Mouse (Mus musculus): Measurements from ENCODE around the gene Ddah1. TPM values are rescaled to one million over a fixed set of nuclear protein-coding genes. Genes with fewer than 3 reads are reported as not detected.

Gene Ddah1
- polyA plus RNA-seq, 1 experiment from 2014 or later: 34.7 TPM

DNA sequence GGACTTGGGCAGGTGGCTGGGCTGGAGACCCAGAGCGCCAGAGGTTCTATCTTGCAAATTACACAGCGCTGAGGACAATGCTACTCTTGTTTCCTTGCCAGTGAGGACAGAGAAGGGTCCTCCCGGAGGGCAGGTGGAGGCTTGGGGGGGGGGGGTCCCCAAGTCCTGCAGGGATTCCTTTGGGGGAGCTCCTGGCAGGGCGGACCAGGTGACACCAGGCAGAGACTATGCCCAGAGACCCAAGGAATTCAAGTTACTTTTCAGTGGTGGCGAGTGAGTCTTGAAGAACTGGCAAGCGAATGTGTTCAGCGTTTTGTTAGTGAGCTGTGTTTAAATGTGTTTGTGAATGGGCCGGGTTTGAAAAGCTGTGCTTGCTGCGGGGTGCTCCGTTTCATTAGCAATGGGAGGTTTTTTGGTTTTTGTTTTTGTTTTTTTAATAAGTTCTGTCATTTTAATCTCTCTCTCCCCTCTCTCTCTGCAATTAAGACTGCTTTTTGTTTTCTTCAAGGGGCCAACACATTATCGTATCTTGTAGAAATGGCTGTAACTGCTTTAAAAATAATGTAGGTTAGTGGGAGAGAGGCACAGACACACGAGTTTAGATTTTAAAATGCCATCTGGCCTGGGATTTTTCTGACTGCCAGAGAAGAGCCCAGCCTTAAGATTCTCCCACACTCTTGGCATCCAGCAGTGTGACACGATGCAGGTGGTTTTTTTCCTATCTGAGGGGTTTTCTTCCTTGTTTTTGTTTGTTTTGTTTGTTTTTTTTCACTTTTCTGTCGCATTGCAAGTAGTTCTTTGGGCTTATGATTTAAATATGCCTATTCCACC is 1.1 kb downstream of the Ddah1 start:
- ATAC-seq (ENCODE audit: low FRiP score) (peak; percentile 64; the same call in 1 of the 2 replicates), DNase-seq (ENCODE audit: low spot score) (no peak)
- H3K9ac ChIP-seq (ENCODE audit: low read depth, low read length): peak overlapping the region; percentile 93
- H3K9me3 ChIP-seq (ENCODE audit: control insufficient read depth, low read length): no peaks in the 10 kb centered on the region
- peak overlapping the region; percentile 70 for H3K4me3 ChIP-seq (ENCODE audit: low read depth, low read length)
- H3K4me2 ChIP-seq (replicated peaks; ENCODE audit: low read depth, low read length): peak overlapping the region; percentile 99
- H3K4me1 ChIP-seq (replicated peaks; ENCODE audit: control insufficient read depth, insufficient read depth, low read length): no peaks in the 10 kb centered on the region; the same call in 1 of the 2 replicates
- 18% methylated on average over 14 of the region's 14 CpGs for WGBS
- no peak overlapping the region; the same call in 1 of the 2 replicates for H3K27ac ChIP-seq (ENCODE audit: low read depth, low read length)
- no peaks in the 10 kb centered on the region for H3K36me3 ChIP-seq (ENCODE audit: control insufficient read depth, insufficient read depth, low read length)
- peaks cover 7% of the 10 kb centered on the region; the same call in 1 of the 2 replicates for H3K27me3 ChIP-seq (ENCODE audit: control insufficient read depth, insufficient read depth, low read length)

DNA sequence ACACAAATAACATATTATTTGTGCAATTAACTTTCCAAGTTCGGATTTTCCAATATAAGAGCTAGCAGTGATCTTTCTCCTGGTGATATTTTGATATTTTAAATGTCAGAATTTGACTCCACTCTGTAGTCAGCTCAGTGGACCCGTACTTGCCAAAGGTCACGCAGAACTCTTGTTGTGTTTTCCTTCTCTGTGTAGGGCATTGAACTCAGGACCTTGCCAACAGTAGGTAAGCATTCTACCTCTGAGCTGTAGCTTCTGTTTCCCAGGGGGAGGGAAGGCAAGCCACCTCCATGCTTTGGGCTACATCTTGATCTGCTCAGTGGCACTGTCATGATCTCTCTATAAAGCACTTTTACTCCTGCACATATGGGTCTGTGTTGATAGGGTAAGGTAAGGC is 2.1 kb downstream of the Ddah1 start:
- no peak for ATAC-seq (ENCODE audit: low FRiP score)
- Histone ChIP-seq H3K4me1 (replicated peaks; ENCODE audit: control insufficient read depth, insufficient read depth, low read length) (no peaks in the 10 kb centered on the region; the same call in 1 of the 2 replicates), H3K9ac (ENCODE audit: low read depth, low read length) (no peak overlapping the region), H3K9me3 (ENCODE audit: control insufficient read depth, low read length) (no peaks in the 10 kb centered on the region), H3K27ac (ENCODE audit: low read depth, low read length) (no peak overlapping the region), H3K4me2 (replicated peaks; ENCODE audit: low read depth, low read length) (no peak overlapping the region), H3K4me3 (ENCODE audit: low read depth, low read length) (no peak overlapping the region), H3K27me3 (ENCODE audit: control insufficient read depth, insufficient read depth, low read length) (peaks cover 7% of the 10 kb centered on the region; the same call in 1 of the 2 replicates), H3K36me3 (ENCODE audit: control insufficient read depth, insufficient read depth, low read length) (no peaks in the 10 kb centered on the region)
- WGBS: 88% methylated on average over 3 of the region's 3 CpGs
- no peak for DNase-seq (ENCODE audit: low spot score)

DNA sequence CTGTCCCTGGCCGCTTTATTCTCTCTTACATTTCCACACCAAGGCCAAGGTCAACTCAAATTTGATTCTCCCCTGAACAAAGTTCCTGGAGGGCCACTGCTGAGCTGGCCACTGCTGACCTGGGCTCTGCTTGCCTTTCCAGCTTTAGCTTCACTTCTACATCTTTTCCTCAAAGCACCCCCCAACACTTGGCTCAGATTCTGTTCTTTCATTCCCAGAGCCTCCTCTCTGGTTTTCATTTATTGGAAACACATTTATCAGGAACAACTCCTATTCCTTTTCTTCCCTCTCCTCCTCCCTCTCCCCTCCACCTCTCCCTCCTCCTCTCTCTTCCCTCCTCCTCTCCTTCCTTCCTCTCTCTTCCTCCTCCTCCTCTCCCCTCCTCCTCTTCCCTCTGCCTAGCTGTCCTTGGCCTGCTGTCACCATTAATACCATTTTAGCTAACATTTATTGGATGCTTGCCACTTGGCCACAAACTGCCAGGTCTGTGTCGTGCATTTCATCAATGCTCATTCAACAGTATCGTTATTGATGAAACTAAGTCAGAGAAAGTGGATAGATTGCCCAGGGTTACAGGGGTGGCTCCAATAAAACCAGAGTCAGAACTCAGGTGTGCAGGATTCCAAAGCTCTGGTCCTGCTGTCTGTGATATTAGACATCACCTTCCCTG is 3.2 kb downstream of the Ddah1 start:
- Histone ChIP-seq H3K9ac (ENCODE audit: low read depth, low read length) (no peak overlapping the region), H3K27me3 (ENCODE audit: control insufficient read depth, insufficient read depth, low read length) (peaks cover 5% of the 10 kb centered on the region; the same call in 1 of the 2 replicates), H3K9me3 (ENCODE audit: control insufficient read depth, low read length) (no peaks in the 10 kb centered on the region), H3K4me3 (ENCODE audit: low read depth, low read length) (no peak overlapping the region), H3K4me1 (replicated peaks; ENCODE audit: control insufficient read depth, insufficient read depth, low read length) (no peaks in the 10 kb centered on the region; the same call in 1 of the 2 replicates), H3K27ac (ENCODE audit: low read depth, low read length) (no peak overlapping the region), H3K4me2 (replicated peaks; ENCODE audit: low read depth, low read length) (no peak overlapping the region), H3K36me3 (ENCODE audit: control insufficient read depth, insufficient read depth, low read length) (no peaks in the 10 kb centered on the region)
- 86% methylated on average over 3 of the region's 3 CpGs for WGBS
- ATAC-seq (ENCODE audit: low FRiP score) (no peak), DNase-seq (ENCODE audit: low spot score) (no peak)

DNA sequence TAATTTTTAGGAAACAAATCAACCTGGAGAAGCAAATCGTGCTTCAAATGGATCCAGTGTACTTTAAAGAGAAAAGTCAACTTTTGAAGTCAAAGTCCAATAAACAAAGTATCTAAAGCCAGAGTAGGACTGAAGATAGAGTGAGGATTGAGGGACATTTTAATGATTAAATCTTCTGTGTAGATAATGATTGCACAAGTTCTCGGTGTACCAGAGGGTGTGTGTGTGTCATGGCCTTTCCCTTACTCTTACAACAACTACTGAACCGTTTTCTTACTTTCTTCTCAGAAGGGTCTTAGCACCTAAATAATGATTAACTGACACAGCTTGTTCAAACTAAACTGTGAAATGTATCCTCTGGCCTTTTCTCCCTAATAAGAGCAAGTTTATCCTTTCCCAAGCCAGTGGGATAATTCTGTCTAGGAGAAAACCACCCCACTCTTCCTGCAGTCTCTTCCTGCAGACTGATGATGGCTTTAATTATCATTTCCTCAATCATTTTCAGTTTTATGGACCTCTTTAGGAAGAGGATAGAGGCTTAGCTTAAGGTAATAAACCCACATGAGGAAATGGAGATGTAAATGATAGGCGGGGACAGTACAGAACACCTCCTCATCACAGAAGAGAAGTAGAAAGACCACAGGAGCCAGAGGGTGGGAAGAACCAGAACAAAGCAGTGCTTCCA is 4.6 kb downstream of the Ddah1 start:
- WGBS: 84% methylated on average over 4 of the region's 4 CpGs
- no peak for ATAC-seq (ENCODE audit: low FRiP score)

DNA sequence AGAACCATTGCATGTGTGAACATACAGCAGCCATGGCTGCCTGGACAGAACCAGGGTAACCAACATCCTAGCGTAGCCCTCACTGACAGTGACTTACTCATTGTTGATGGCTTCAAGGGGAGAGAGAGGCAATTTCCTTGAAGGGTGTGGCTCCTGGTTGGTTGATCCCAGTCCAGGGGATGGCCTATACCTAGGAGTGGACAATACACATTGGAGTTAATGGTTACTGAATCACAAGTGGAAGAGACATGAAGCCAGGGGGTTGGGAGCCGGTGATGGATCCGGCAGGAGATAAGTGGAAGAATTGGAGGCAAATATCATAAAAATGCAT is 5.1 kb downstream of the Ddah1 start:
- Histone ChIP-seq H3K9ac (ENCODE audit: low read depth, low read length) (no peak overlapping the region), H3K27ac (ENCODE audit: low read depth, low read length) (no peak overlapping the region), H3K27me3 (ENCODE audit: control insufficient read depth, insufficient read depth, low read length) (no peaks in the 10 kb centered on the region), H3K4me3 (ENCODE audit: low read depth, low read length) (no peak overlapping the region), H3K4me2 (replicated peaks; ENCODE audit: low read depth, low read length) (no peak overlapping the region), H3K36me3 (ENCODE audit: control insufficient read depth, insufficient read depth, low read length) (no peaks in the 10 kb centered on the region), H3K4me1 (replicated peaks; ENCODE audit: control insufficient read depth, insufficient read depth, low read length) (no peaks in the 10 kb centered on the region; the same call in 1 of the 2 replicates), H3K9me3 (ENCODE audit: control insufficient read depth, low read length) (no peaks in the 10 kb centered on the region)
- 91% methylated on average over 3 of the region's 3 CpGs for WGBS
- DNase-seq (ENCODE audit: low spot score) (no peak), ATAC-seq (ENCODE audit: low FRiP score) (no peak)

More for the DNA sequence above, 4.6 kb downstream of the Ddah1 start:
- Histone ChIP-seq H3K4me2 (replicated peaks; ENCODE audit: low read depth, low read length) (no peak overlapping the region), H3K27ac (ENCODE audit: low read depth, low read length) (no peak overlapping the region), H3K27me3 (ENCODE audit: control insufficient read depth, insufficient read depth, low read length) (no peaks in the 10 kb centered on the region), H3K36me3 (ENCODE audit: control insufficient read depth, insufficient read depth, low read length) (no peaks in the 10 kb centered on the region), H3K9ac (ENCODE audit: low read depth, low read length) (no peak overlapping the region), H3K9me3 (ENCODE audit: control insufficient read depth, low read length) (no peaks in the 10 kb centered on the region), H3K4me1 (replicated peaks; ENCODE audit: control insufficient read depth, insufficient read depth, low read length) (no peaks in the 10 kb centered on the region; the same call in 1 of the 2 replicates), H3K4me3 (ENCODE audit: low read depth, low read length) (no peak overlapping the region)
- no peak for DNase-seq (ENCODE audit: low spot score)

DNA sequence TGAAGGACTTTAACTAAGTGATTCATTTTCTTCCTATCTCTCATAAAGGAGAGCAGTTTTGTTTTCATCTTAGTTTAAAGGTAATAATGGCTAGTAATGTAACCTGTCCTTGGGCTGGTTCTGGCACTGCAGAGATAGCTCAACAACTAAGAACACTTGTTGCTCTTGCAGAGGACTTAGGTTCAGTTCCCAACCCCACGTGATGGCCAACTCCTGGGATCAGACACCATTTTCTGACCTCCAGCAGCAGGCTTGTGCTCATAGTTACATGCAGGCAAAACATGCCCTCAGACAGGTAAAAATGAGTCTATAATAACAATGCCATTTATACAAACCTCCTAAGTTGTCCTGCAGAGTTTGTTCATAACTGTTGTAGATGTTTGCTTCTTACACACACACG is 5.9 kb downstream of the Ddah1 start:
- no peak overlapping the region for H3K9ac ChIP-seq (ENCODE audit: low read depth, low read length)
- H3K4me2 ChIP-seq (replicated peaks; ENCODE audit: low read depth, low read length): no peak overlapping the region
- H3K9me3 ChIP-seq (ENCODE audit: control insufficient read depth, low read length): no peaks in the 10 kb centered on the region
- no peaks in the 10 kb centered on the region; the same call in 1 of the 2 replicates for H3K4me1 ChIP-seq (replicated peaks; ENCODE audit: control insufficient read depth, insufficient read depth, low read length)
- 88% methylated on average over 2 of the region's 2 CpGs for WGBS
- H3K4me3 ChIP-seq (ENCODE audit: low read depth, low read length): no peak overlapping the region
- H3K27me3 ChIP-seq (ENCODE audit: control insufficient read depth, insufficient read depth, low read length): no peaks in the 10 kb centered on the region
- DNase-seq (ENCODE audit: low spot score) (no peak), ATAC-seq (ENCODE audit: low FRiP score) (no peak)
- H3K36me3 ChIP-seq (ENCODE audit: control insufficient read depth, insufficient read depth, low read length): no peaks in the 10 kb centered on the region
- no peak overlapping the region for H3K27ac ChIP-seq (ENCODE audit: low read depth, low read length)

DNA sequence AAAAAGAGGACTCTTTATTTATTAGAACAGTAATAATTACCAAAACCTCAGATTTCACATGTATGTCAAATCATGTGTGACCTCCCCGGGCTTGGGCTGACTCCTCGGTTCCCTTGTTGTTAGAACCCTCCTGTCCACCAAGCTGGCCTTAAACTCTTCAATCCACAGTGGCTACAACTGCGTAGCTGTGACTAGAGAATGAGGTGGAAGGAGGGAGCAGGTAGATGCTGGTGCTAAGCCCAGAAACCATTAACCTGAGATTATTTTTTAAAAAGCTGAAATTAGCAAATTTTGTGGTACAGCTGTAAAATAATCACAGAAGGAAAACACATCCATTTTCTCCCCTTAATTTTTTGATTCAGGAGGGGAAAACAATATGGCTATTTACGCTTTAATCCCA is 10.0 kb downstream of the Ddah1 start:
- Histone ChIP-seq H3K4me1 (replicated peaks; ENCODE audit: control insufficient read depth, insufficient read depth, low read length) (no peaks in the 10 kb centered on the region), H3K9ac (ENCODE audit: low read depth, low read length) (no peak overlapping the region), H3K4me2 (replicated peaks; ENCODE audit: low read depth, low read length) (no peak overlapping the region), H3K36me3 (ENCODE audit: control insufficient read depth, insufficient read depth, low read length) (no peaks in the 10 kb centered on the region), H3K27me3 (ENCODE audit: control insufficient read depth, insufficient read depth, low read length) (no peaks in the 10 kb centered on the region), H3K4me3 (ENCODE audit: low read depth, low read length) (no peak overlapping the region), H3K27ac (ENCODE audit: low read depth, low read length) (no peak overlapping the region), H3K9me3 (ENCODE audit: control insufficient read depth, low read length) (no peaks in the 10 kb centered on the region)
- DNase-seq (ENCODE audit: low spot score) (no peak), ATAC-seq (ENCODE audit: low FRiP score) (no peak)
- WGBS: 94% methylated on average over 4 of the region's 4 CpGs

DNA sequence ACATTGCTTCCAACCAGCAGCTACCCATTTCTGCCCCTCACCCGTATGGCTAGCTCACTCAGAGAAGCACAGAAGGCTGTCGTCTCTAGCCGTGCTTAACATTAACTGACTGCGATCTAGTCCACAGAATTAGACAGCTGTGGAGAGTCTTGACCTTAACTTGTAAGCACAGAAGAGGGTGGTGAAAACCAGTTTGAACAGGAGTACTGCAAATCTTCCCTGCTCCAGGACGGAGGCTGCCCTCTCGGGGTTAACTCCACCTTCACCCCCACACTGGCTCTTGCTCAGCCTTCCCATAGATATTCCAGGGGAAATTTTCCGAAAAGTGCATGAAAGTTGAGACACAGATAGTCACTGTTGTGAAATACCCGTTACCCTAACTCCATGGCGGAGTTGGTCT is 14.9 kb downstream of the Ddah1 start:
- H3K4me1 ChIP-seq (replicated peaks; ENCODE audit: control insufficient read depth, insufficient read depth, low read length): 0 out of 2 replicates have a peak, but pooled peaks cover 2% of the 10 kb centered on the region
- H3K4me2 ChIP-seq (replicated peaks; ENCODE audit: low read depth, low read length): no peak overlapping the region
- no peaks in the 10 kb centered on the region for H3K36me3 ChIP-seq (ENCODE audit: control insufficient read depth, insufficient read depth, low read length)
- WGBS: 90% methylated on average over 9 of the region's 9 CpGs
- no peak overlapping the region for H3K4me3 ChIP-seq (ENCODE audit: low read depth, low read length)
- no peak overlapping the region for H3K27ac ChIP-seq (ENCODE audit: low read depth, low read length)
- H3K9me3 ChIP-seq (ENCODE audit: control insufficient read depth, low read length): no peaks in the 10 kb centered on the region
- ATAC-seq (ENCODE audit: low FRiP score): no peak
- H3K9ac ChIP-seq (ENCODE audit: low read depth, low read length): no peak overlapping the region
- DNase-seq (ENCODE audit: low spot score): no peak
- H3K27me3 ChIP-seq (ENCODE audit: control insufficient read depth, insufficient read depth, low read length): no peaks in the 10 kb centered on the region

Measured in hindbrain, embryonic 11.5 days (tissue).